Mouse (Mus musculus) olfactory bulb, adult 2 months (tissue): ENCODE data around the gene Aox3. TPM values are rescaled to one million over a fixed set of nuclear protein-coding genes. Genes with fewer than 3 reads are reported as not detected.

Experiments
- H3K27ac ChIP-seq: fragments of 200-500 bp; 2 replicates; pipeline ENCODE4 v1.5.1; 2012; ENCODE audit warnings: low read depth, low read length; ENCODE audit not compliant: insufficient read depth
- H3K4me1 ChIP-seq: fragments of 200-500 bp; 2 replicates; pipeline ENCODE4 v1.6.1; 2012; ENCODE audit warnings: low read length; ENCODE audit not compliant: control insufficient read depth, insufficient read depth
- H3K4me3 ChIP-seq: fragments of 200-500 bp; 2 replicates; pipeline ENCODE4 v1.5.1; 2012; ENCODE audit warnings: mild to moderate bottlenecking, low read depth, low read length, moderate library complexity; ENCODE audit not compliant: insufficient read depth
- CTCF ChIP-seq: fragments of 200-500 bp; IDR thresholded peaks from 2 replicates; pipeline ENCODE4 v1.5.1; 2012; ENCODE audit warnings: low read depth, mild to moderate bottlenecking, low read length, moderate library complexity; ENCODE audit not compliant: insufficient read depth
- POLR2A ChIP-seq: fragments of 200-500 bp; IDR thresholded peaks from 2 replicates; pipeline ENCODE4 v1.6.1; 2012; ENCODE audit warnings: mild to moderate bottlenecking, low read depth, low read length, moderate library complexity; ENCODE audit not compliant: insufficient read depth
- WGBS: fragments of 180-500 bp; shearing (Covaris S2); methylation state at CpG from one replicate; pipeline ENCODE4 v1.1.7; 2018; 5-methylcytosine and 5-hydroxymethylcytosine counted together
- polyA plus RNA-seq: library from polyadenylated mRNA; stranded (reverse); fragments of >200 nt; gene quantifications from 2 replicates; pipeline ENCODE4 v1.2.4, GENCODE M21; 2012; ENCODE audit warnings: low replicate concordance; ENCODE audit not compliant: missing spikeins, insufficient read depth, insufficient read length

Aox3 gene
- polyA plus RNA-seq, 1 experiment, result not detected

DNA sequence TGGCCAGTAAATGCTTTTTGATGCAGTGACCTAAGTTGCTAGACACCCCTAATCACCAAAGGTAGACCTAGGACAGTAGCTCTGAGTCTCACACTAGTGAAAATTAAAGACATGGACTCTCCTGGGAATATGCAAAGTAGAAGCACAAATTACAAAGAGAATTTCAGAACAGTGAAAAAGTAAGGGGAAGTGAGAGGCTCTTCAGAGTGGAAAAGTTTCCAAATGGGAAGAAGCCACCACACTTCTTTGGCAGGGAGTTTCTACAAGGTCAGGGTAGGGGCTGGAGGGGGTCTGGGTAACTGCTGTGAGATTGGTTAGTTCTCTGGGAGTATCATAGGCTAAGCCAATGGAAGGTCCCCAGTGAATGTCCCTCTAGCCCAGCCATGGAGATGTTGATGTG, 13.8 kb upstream of the Aox3 start:
- TF ChIP-seq CTCF (no peak), POLR2A (no peak)
- Histone ChIP-seq H3K4me1 (no peaks in the 10 kb centered on the region), H3K4me3 (no peak overlapping the region), H3K27ac (no peak overlapping the region)

DNA sequence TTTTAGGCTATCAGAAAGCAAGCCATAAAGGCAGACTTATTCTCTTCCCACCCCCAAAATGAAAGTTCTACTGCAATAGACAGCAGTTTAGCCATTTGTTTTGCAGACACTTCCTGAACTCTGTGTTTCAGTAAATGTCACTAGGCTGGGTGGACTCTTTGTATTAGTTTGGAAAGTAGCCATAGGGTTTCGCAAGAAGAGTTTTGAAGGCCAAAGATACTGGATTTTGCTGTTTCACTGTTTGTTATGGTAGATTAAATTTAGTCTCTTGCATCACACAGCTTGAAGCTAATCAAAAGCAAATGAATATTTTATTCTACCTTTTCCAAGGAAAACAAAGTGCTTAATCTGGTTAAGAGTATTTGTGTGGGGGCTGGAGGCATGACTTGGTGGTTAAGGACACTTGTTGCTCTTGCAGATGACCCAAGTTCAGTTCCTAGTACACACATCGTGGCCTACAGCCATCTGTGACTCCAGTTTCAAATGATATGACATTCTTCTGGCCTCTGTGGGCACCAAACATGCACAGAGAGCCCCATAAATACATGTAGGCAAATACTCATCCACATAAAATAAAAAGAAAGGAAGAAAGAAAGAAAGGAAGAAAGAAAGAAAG, 11.3 kb upstream of the Aox3 start:
- 64% methylated on average over 2 of the region's 2 CpGs for WGBS
- no peak overlapping the region for H3K27ac ChIP-seq
- TF ChIP-seq POLR2A, result no peak
- no peaks in the 10 kb centered on the region for H3K4me1 ChIP-seq
- no peak overlapping the region for H3K4me3 ChIP-seq

DNA sequence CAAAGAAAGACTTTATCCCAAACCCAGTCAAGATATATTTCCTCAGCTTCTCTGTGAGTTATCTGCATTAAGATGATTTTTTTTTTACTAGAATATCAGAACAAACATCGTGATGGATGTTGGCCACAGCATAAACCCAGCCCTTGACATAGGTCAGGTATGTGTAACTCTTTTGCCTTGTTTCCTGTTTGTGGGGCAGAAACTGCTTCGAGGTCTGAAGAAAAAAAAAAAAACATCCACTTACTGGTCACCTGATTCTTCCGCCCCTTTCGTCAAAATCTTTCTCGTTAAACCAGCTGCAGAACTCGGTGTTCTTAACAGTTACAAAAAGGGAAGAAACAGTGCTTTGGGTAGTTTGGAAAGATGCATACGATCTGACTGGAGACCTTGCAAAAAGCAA, 10.4 kb upstream of the Aox3 start:
- WGBS, result 76% methylated on average over 7 of the region's 7 CpGs
- Histone ChIP-seq H3K4me3 (no peak overlapping the region), H3K27ac (no peak overlapping the region), H3K4me1 (no peaks in the 10 kb centered on the region)
- TF ChIP-seq POLR2A, result no peak
- TF ChIP-seq CTCF, result no peak

DNA sequence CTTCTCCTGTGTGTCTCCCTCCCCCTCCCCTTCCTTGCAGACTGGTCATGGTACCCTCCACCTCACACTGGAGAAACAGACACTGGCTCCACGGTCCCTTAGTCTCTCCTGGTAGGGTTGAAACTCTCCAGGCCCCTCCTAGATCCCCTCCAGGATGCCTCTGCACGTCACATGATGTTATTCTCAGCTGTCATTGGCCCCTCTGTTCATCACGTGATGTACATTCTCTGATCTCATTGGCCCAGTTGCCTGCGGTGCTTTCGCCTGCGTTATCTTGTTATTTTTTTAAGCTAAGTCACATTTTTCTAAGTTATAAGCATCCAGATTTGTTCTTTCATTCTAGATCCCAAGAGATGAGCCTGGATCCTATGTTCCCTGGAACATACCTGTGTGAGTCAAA, 7.2 kb upstream of the Aox3 start:
- Histone ChIP-seq H3K27ac (no peak overlapping the region), H3K4me1 (no peaks in the 10 kb centered on the region), H3K4me3 (no peak overlapping the region)
- TF ChIP-seq CTCF (no peak), POLR2A (no peak)
- 89% methylated on average over 6 of the region's 6 CpGs for WGBS

DNA sequence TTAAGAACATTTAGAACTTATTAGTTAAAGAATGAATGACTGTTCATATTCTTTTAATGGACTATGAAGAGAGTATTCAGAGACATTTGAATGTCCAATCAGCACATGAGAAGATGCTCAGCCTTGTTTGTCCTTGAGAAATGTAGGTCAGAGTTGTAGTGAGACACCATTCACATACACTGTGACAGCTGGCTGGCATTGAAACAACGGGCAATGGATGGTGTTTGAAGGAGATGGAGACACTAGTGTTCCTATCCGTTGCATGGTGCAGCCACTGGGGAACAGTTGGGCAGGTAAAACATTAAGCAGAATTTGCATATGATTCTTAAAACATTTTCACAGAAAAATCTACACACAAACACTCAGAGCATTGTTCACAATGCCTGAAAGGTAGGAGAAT, 5.9 kb upstream of the Aox3 start:
- Histone ChIP-seq H3K4me3 (no peak overlapping the region), H3K4me1 (no peaks in the 10 kb centered on the region), H3K27ac (no peak overlapping the region)
- WGBS, result 77% methylated on average over 2 of the region's 2 CpGs
- TF ChIP-seq CTCF, result no peak
- TF ChIP-seq POLR2A, result no peak

DNA sequence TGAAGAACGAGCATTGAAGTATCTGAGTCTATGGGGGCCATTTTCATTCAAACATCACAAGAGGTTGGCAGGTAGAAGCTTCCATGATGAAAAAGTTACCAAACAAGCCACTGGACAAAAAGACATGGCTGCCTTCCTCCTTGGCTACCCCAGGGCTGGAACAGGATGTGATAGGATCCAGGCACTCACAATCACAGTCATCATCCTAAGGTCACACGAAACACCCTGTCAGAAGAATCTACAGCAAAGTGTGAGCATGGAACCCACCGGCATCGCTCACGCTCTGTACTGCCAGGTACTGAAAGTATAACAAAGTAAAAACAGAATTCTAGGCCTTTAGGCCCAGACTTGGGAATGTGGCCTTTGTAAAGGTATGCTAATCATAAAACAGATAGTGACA, 2.7 kb upstream of the Aox3 start:
- no peak overlapping the region for H3K27ac ChIP-seq
- no peak overlapping the region for H3K4me3 ChIP-seq
- WGBS, result 94% methylated on average over 5 of the region's 5 CpGs
- peaks cover 3% of the 10 kb centered on the region for H3K4me1 ChIP-seq
- no peak for TF ChIP-seq POLR2A
- no peak for TF ChIP-seq CTCF

DNA sequence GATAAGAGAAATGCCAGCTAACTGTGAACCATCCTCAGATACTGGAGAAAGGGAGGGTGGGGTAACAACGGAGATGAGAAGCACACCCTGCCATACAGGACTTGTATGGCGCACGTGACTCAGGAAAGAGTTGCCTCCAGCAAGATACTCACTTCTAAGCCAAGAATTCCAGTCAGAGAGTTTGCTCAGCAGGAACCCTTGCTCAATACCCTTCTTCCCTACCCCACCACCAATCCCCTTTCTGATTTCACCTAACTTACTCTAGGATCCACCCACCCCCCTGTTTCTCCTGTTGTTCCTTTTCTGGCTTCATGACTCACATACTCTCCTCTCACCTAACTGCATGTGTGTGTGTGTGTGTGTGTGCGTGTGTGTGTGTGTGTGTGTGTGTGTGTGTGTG, 1.6 kb upstream of the Aox3 start:
- TF ChIP-seq CTCF, result no peak
- H3K4me1 ChIP-seq, result peaks cover 3% of the 10 kb centered on the region
- 86% methylated on average over 4 of the region's 4 CpGs for WGBS
- no peak overlapping the region for H3K27ac ChIP-seq
- H3K4me3 ChIP-seq, result no peak overlapping the region

DNA sequence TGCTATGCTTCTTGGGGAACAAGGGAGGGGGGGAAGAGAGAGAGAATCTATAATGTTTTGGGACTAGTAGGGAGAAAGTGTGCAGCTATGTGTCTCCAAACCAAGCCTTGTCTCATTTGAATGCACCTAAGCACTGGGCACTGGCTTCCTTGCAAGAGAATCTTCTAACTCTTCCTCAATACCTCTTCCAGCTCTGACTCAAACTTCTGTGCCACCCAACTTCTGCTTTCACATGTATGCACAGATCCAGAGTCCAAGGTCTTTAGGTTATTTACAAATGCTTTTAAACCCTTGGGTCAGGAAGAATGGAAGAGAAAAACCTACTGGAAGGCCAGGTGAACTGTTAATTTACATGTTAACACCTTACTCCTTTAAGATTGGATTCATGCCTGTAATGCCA, 511 bp downstream of the Aox3 start:
- TF ChIP-seq CTCF (no peak), POLR2A (no peak)

DNA sequence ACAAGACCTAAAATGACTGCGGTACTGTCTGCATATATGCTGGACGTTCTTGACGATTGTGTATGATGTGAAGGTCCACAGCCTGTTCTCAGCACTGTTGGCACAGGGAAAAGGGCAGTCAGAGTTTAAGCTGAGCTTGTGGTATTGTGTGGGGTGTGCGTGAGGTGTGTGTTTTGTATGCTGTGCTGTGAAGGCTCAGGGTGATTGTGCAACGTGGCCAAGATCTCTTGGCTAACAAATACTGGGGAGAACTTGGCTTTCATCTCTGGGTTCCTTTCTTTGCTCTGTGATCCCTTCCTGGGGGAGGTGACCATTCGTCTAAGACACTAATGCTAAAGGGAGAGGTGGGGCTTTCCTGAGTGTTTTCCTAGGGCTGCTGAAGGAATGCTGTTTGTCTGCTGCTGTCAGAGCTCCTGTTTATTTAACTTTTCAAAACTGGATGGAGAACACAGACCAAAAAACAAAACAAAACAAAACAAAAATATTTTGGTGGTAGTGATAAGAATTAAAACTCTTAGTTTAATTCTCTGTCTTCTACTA, 1.2 kb downstream of the Aox3 start:
- Histone ChIP-seq H3K27ac (no peak overlapping the region), H3K4me3 (no peak overlapping the region), H3K4me1 (peaks cover 3% of the 10 kb centered on the region)
- no peak for TF ChIP-seq POLR2A
- TF ChIP-seq CTCF, result no peak
- 72% methylated on average over 6 of the region's 6 CpGs for WGBS

More for the DNA sequence above, 511 bp downstream of the Aox3 start:
- Histone ChIP-seq H3K4me3 (no peak overlapping the region), H3K4me1 (peaks cover 3% of the 10 kb centered on the region), H3K27ac (no peak overlapping the region)
